Mouse (Mus musculus) testis, adult 2 months (tissue): ENCODE results near the gene Cdk11b. TPM values are rescaled to one million over a fixed set of nuclear protein-coding genes. Genes with fewer than 3 reads are reported as not detected.

Experiments
- H3K27ac ChIP-seq: fragments of 200-500 bp; 2 replicates; pipeline ENCODE4 v1.5.1; 2012; ENCODE audit warnings: low read depth, low read length; ENCODE audit not compliant: control insufficient read depth, insufficient read depth
- H3K27me3 ChIP-seq: fragments of 200-500 bp; 2 replicates; pipeline ENCODE4 v1.6.1; 2012; ENCODE audit warnings: mild to moderate bottlenecking, low read length, moderate library complexity; ENCODE audit not compliant: control insufficient read depth, insufficient read depth
- H3K36me3 ChIP-seq: fragments of 200-500 bp; 2 replicates; pipeline ENCODE4 v1.6.1; 2012; ENCODE audit warnings: mild to moderate bottlenecking, low read length; ENCODE audit not compliant: control insufficient read depth, insufficient read depth
- H3K4me1 ChIP-seq: fragments of 200-500 bp; 2 replicates; pipeline ENCODE4 v1.6.1; 2012; ENCODE audit warnings: low read length; ENCODE audit not compliant: control insufficient read depth, insufficient read depth
- H3K4me3 ChIP-seq: fragments of 200-500 bp; 2 replicates; pipeline ENCODE4 v1.5.1; 2012; ENCODE audit warnings: low read depth, mild to moderate bottlenecking, low read length, moderate library complexity, mixed read lengths; ENCODE audit not compliant: control insufficient read depth
- CTCF ChIP-seq: fragments of 200-500 bp; IDR thresholded peaks from 2 replicates; pipeline ENCODE4 v1.5.1; 2012; ENCODE audit warnings: low read depth, mild to moderate bottlenecking, inconsistent platforms, low read length, moderate library complexity; ENCODE audit not compliant: control insufficient read depth, insufficient read depth, insufficient replicate concordance
- POLR2A ChIP-seq: fragments of 200-500 bp; IDR thresholded peaks from 2 replicates; pipeline ENCODE4 v1.6.1; 2012; ENCODE audit warnings: low read depth, mild to moderate bottlenecking, inconsistent platforms, low read length, moderate library complexity; ENCODE audit not compliant: control insufficient read depth
- polyA plus RNA-seq: library from polyadenylated mRNA; depleted of rRNA; stranded (reverse); fragments of >200 nt; gene quantifications from 2 replicates; pipeline ENCODE4 v1.2.3, GENCODE M21; 2012

Gene Cdk11b
- polyA plus RNA-seq, 1 experiment: 29.9 TPM

GRCm38 (mm10) chr4:155582279-155582905, 42.3 kb upstream of the Cdk11b start:
- no peak for TF ChIP-seq CTCF
- TF ChIP-seq POLR2A: no peak
- Histone ChIP-seq H3K27me3 (no peaks in the 10 kb centered on the region), H3K4me1 (peaks cover 4% of the 10 kb centered on the region), H3K27ac (no peak overlapping the region), H3K36me3 (peaks cover 6% of the 10 kb centered on the region), H3K4me3 (no peak overlapping the region)

DNA sequence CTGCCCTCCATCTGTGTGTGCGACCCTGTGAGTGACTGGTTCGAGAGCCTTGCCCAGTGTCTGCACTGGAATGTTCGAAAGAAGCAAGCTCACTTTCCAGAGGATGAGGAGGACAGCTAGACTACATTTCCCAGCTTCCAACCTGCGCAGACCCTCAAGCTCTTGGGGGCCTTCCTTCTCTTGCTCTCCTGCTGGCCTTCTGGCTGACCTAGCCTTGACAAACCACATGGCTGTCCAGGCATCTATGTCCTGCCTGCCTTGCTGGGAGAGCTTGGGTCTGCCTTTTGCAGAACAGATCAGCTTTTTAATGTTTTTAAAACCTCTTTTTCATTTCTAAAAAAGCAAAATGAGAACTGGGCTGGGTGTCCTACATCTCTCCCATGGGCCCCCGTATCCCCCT, 35.3 kb upstream of the Cdk11b start:
- Histone ChIP-seq H3K36me3 (peaks cover 7% of the 10 kb centered on the region), H3K4me1 (no peaks in the 10 kb centered on the region; the same call in 1 of the 2 replicates), H3K27ac (no peak overlapping the region), H3K27me3 (no peaks in the 10 kb centered on the region), H3K4me3 (no peak overlapping the region)
- TF ChIP-seq POLR2A (no peak), CTCF (no peak)

DNA sequence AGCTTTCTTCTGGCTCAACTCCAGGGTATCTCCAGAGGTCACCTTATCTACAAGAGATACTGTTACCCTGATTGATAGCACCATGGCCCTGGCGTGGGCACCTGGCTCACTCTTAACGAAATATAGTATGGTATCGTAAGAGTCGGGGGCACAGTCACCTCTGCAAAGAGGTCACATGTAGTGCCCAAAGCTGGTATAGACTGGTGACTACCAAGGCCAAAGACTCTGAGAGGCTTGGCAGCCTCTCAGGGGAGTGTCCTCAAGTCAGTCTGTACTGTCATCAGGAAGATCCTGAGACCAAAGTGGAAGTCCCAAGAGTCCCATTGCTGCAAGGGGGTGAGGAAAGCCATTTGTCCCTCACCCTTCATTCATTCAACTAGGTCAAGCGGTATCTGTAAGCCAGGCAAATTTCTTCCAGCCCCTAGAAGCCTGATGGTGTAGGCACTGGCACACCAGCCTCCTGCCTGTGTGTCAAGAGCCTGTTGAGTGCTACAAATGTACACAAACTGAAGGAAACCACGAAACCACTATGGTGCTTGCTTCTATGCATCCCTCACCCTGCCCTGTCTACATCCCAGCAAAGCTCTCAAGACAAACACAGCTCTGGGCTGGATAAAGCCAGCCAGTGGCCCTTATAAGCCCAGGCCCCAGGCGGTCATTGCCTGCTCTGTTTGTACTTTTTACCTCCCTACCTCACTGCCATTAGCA, 33.5 kb upstream of the Cdk11b start:
- Histone ChIP-seq H3K4me3 (no peak overlapping the region), H3K36me3 (peaks cover 6% of the 10 kb centered on the region), H3K27me3 (no peaks in the 10 kb centered on the region), H3K27ac (no peak overlapping the region), H3K4me1 (no peaks in the 10 kb centered on the region; the same call in 1 of the 2 replicates)
- TF ChIP-seq CTCF: no peak
- no peak for TF ChIP-seq POLR2A

DNA sequence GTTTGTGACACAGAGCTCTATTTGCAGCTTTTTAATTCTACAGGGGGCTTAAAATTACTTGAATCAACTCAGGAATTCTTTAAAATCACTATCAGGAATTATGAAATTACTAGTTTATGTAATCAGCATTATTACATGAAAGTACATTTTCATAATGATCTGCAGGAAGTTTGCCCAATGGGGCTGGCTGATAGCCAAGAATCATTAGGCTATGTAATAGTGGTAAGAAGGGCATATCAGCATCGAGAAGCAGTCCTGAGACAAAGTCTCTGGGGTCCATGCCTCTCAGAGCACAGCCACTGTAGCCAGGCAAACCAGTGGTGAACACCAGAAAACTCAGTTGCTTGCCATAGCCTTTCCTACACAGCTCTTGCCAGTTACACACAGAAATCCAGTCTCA, 30.9 kb upstream of the Cdk11b start:
- no peak overlapping the region for H3K4me3 ChIP-seq
- peaks cover 2% of the 10 kb centered on the region; the same call in 1 of the 2 replicates for H3K36me3 ChIP-seq
- H3K4me1 ChIP-seq: peaks cover 3% of the 10 kb centered on the region
- TF ChIP-seq CTCF (no peak), POLR2A (no peak)
- H3K27ac ChIP-seq: no peak overlapping the region
- H3K27me3 ChIP-seq: no peaks in the 10 kb centered on the region

DNA sequence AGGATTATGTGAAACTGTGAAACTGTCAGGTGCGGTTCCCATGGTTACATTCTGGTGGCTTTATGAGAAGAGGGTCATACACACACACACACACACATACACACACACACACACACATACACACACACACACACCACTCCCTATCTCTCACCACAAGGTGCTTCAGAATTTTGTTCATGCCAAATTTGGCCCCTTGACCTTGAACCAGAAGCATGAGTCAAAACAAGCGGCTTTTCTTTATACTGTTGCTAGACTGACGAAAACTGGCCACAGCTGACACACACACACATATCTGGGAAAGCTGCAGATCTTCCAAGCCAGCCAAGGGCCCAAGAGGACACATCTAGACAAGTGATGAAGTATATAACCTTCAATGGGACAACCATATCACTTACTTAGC, 28.9 kb upstream of the Cdk11b start:
- TF ChIP-seq CTCF (no peak), POLR2A (no peak)
- Histone ChIP-seq H3K27ac (no peak overlapping the region), H3K27me3 (no peaks in the 10 kb centered on the region)

GRCm38 (mm10) chr4:155596606-155597005, 28.0 kb upstream of the Cdk11b start:
- no peak for TF ChIP-seq CTCF
- TF ChIP-seq POLR2A: no peak

More for the DNA sequence above, 28.9 kb upstream of the Cdk11b start:
- Histone ChIP-seq H3K36me3 (no peaks in the 10 kb centered on the region), H3K4me3 (no peak overlapping the region), H3K4me1 (peaks cover 3% of the 10 kb centered on the region)

GRCm38 (mm10) chr4:155598536-155598935, 26.1 kb upstream of the Cdk11b start:
- TF ChIP-seq POLR2A (no peak), CTCF (no peak)
- H3K27ac ChIP-seq: no peak overlapping the region
- peak overlapping the region; percentile 14; the same call in 1 of the 2 replicates for H3K4me3 ChIP-seq
- H3K4me1 ChIP-seq: peaks cover 6% of the 10 kb centered on the region
- H3K36me3 ChIP-seq: no peaks in the 10 kb centered on the region
- no peaks in the 10 kb centered on the region for H3K27me3 ChIP-seq

More at GRCm38 (mm10) chr4:155596606-155597005, 28.0 kb upstream of the Cdk11b start:
- H3K4me1 ChIP-seq: peaks cover 3% of the 10 kb centered on the region
- no peaks in the 10 kb centered on the region for H3K36me3 ChIP-seq
- no peak overlapping the region for H3K27ac ChIP-seq
- no peaks in the 10 kb centered on the region for H3K27me3 ChIP-seq
- no peak overlapping the region for H3K4me3 ChIP-seq
